Mouse (Mus musculus): ENCODE data around the gene Ctnnbip1.

The Ctnnbip1 gene

DNA sequence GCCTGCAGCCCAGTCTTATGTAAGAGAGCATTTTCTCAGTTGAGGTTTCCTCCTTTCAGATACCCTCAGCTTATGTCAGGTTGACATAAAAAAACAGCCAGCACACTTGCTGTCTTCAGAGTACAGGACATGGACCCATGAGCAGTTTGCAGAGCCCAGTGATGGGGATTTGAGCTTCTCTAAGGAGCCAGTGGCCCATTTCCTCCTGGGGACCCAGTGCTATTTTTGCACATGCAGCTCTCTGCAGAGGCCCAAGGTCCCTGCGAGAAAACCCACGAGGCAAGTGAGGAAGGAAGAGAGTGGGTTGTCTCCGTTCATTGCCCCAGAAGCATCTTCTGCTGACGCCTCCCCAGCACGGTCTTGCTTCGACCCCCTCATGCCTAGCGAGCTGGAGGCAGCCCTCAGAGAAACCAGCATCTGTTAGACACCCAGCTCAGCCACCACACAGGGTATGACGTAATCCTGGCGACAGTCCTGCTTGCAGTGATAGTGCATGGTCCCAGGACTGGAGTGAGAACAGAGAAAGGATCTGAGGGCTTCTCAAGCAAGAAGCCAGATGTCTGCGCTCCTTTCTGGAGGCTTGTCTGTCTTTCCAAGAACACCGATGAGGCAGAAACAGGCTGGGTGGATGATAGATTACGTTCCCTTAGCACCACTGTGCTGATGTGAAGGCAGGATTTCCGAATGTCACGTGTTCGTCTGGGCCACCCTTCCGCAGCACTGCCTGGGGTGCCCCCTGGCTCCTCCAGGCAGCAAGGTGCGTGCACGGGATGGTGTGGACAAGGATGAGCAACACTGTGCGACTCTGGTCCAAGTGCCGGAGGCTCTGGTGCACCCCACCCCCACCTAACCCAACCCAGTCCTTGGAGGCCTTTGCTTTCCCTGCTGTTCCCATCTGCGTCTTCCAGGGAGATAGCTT, 44.2 kb downstream of the Ctnnbip1 start:
- peak; percentile 67 for DNase-seq (ENCODE audit: low read depth)

DNA sequence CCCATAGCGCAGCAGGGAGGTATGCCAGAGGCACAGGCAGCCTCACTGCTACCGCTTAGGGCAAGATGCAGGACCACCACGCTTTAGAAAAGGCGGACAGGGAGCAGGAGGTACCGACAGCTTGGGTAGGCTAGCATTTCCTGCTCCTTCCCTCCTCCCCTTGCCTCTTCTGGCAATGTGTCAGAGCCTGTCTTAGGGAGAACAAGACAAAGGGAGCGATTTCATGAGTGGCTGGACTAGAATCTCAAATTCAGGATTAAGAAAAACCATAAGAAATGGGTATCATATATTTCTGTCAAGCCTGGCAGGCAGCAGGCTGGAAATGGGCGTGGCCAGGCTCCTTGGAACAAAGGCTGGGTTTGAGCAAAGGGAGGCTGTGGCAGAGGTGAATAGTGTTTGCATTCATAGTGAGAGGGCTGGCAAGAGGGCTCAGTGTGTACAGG, 44.9 kb downstream of the Ctnnbip1 start:
- DNase-seq (ENCODE audit: low read depth): no peak

GRCm38 (mm10) chr4:149563941-149564361, 45.9 kb downstream of the Ctnnbip1 start:
- no peak for DNase-seq (ENCODE audit: low read depth)

DNA sequence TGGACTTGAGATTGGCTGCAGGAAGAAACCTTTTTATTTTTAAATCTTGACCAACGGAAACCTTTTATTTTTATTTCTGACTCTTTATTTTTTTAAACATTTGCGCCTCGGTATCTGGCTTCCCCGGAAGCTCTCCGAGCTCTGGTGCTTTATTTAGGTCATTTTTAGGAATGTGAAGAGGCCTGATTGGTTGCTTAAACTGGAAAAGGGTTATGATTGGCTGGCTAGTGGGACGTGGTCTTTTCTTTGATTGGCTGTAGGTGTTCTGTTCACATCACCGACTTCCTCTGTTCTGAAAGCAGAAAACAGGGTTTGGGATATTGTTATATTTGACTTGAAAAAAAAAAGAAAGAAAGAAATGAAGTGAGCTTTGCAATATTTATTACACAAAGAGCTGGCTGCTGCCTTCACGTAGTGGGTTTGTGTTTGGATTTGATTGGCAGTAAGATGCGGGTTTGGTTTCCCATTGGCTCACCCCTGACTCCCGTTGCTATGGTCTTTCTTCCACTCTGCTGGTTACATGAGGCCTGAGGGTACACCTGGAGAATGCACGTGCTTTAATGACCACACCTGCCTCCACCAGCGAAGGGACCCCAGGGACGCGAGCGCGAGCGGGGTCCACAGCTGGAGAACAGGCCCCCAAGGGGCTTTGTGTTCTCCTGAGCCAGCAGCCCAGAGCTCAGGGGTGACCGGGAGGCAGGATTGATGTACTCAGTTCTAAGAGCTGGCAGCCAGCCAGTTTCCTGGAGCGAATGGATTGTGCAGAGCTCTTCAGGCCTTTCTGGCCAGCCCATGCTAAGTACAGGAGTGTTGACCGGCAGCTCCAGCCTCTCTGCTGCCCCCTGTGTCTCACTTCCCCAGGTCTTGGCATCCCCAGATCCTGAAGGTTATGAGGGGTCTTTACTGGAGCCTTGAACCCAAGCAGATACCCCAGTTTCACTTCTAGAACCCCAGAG, 46.7 kb downstream of the Ctnnbip1 start:
- peak; percentile 44 for DNase-seq (ENCODE audit: low read depth)

DNA sequence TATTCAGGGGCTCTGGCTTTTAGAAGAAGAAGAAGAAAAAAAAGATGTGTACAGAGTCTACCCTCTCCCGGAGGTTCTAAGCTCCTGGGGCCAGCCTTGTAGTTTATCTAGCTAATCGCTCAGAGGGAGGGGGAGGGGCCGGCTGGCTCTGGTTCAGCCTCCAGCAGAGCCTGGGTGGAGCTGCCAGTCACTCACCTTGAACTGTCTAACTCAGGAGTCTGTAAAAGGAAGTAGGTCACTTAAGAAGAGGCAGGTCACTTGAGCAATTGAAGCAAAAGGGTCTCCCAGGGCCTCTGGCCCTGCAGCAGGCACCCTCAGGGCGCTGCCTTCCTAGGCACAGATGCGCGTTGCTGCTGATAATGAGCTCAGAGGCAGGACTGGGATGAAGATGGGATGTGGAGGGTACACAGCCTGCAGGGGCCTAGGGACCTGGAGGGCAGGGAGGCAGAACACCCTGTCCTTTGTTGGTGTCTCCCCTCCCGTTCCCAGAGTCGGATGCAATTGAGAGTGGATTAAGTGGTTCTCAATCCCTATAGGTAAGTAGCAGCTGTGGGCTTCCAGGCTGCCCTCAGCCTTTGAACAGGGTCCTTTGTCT, 49.5 kb downstream of the Ctnnbip1 start:
- no peak for DNase-seq (ENCODE audit: low read depth)

GRCm38 (mm10) chr4:149568622-149569021, 50.6 kb downstream of the Ctnnbip1 start:
- no peak for DNase-seq (ENCODE audit: low read depth)

DNA sequence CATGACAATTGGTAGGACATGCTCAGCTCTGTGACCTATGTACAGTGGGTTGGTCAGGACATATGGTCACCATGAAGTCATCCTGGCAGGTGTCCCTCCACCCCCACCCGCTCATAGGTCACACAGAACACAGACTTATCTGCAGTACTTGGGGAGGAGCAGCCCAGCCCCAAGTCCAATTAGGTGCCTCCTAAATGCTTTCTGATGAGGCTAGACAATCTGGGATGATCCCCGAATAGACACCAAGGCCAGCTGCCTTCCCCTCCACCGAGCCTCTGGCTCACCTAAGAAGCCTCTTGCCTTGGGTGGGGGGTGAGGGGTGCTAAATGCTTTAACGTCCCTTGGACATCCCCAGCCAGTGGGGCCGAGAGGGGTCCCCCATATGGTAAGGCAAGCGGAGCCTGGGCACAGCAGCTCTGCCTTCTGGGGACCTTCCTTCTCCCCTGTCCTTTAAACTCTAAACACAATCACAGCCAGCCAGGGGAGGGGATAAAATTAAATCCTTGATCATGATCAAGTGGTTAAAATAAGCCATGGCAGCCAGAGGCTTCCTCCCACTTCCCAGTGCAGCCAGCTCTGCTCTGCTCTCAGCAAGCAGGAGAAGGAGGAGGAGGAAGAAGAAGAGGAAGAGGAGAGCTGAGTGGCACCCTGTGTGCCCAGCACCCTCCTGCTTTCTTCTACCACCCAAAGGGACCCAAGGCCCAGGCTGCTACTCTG, 51.9 kb downstream of the Ctnnbip1 start:
- DNase-seq (ENCODE audit: low read depth): no peak

DNA sequence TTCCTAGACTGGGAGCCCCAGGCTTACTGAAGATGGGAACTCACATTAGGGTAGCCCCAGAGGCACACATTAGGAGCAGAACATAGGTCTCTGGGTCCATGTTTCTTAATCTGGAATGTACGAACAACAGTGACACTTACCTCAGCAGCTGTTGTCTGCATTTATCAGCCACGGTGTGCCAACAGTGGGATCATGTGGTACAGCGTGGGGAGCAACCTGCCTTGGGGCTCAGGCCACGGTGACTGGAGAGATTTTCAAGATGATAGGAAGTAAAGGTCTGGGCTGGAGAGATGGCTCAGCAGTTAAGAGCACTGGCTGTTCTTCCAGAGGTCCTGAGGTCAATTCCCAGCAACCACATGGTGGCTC, 52.4 kb downstream of the Ctnnbip1 start:
- no peak for DNase-seq (ENCODE audit: low read depth)

DNA sequence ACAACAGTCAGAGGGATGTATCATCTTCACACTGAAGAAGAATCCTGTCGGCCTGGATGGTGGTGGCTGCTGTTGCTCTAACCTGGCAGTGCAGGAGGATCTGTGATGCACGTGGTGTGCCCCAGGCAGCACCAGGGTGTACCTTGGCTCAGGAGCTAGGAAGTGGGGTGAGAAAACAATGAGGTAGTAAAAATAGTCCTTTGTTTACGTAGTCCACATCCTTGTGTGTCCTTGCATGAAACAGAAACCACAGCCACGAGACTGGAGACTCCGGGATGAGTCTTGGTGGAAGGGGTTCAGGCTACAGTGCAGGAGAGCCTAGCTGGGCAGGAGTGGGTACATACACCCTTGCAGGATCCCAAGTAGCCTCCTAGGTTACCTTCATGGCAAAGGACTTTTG, 53.2 kb downstream of the Ctnnbip1 start:
- DNase-seq (ENCODE audit: low read depth): no peak

DNA sequence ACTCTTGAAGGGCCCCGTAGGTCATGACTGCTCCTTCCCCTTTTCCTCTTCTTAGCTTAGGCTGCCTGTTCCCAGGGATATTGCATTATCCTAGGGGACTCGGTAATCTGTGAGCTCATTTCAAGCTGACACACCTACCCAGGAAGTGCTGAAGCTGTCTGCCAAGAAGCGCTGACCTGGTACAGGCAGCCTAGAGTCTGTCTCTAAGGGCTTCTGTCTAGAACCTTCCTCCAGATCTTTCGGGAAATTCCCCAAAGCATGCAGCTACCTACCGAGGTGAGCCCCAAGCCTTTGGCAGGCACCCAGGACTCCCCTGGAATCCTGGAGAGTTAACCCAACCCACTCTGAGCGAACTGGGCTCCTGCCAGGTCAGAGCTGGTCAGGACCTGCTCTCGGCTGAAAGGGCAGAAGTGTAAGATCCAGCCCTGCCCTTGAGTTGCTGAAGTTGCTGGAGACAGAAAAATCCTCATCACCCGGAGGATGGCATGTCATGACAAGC, 53.7 kb downstream of the Ctnnbip1 start:
- DNase-seq (ENCODE audit: low read depth): peak; percentile 33

DNA sequence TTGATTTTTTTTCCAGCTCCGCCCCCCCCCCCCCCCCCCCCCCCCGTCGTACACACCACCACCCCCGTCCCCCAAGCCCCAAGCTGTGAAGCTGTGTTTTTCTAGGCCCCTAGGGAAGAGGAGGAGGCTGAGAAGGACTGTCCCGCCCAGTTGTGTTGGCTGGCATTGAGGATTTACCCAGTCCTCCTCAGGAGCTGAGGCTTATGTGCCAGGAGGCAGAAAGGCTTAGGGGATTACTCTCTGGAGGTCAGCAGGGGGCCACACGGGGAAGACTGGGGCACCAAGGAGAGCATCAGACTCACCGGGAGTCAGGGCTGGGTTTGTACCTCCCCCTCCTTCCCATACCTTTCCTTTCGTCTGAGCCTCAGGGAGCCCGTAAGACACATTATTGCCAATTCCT, 54.4 kb downstream of the Ctnnbip1 start:
- no peak for DNase-seq (ENCODE audit: low read depth)

DNA sequence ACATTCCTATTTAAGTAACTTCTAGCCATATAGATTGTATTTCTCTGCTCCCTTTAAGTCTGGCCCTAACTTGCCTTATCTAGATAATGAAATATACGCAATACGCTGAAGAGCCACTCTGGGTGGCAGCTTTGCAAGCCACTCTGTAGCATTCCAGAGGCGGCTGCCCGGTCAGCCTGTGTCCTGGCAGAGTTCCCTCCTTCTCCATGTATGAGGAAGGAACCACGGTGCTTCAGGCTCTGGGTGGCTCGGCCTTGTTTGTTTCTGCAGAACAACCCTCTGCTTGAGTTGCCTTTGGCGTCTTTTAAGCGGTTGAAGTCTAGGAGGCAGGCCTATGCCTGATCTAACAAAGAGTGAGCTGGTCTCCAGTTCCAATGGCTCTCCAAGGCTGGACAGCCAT, 54.8 kb downstream of the Ctnnbip1 start:
- no peak for DNase-seq (ENCODE audit: low read depth)

DNA sequence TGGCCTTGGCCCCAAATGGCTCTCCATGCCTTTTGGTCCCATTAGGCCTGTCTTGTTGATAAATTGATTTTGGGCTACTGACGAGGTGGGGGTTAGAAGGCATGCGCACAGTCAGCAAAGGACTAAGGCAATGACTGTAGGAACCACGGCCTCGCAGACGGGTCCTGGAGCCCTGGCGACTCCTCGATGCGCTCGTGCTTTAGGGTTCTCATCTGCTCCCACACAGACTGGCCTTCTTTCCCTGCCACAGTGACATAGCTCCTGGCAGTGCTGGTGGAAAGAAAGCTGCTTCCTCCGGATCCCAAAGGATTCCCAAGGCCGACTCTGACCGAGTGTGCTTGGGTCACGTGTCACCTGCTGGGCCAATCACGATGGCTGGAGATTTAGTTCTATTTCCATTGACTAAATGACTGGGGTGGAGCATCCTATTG, 56.4 kb downstream of the Ctnnbip1 start:
- DNase-seq (ENCODE audit: low read depth): no peak

GRCm38 (mm10) chr4:149576061-149576460, 58.0 kb downstream of the Ctnnbip1 start:
- DNase-seq (ENCODE audit: low read depth): no peak

DNA sequence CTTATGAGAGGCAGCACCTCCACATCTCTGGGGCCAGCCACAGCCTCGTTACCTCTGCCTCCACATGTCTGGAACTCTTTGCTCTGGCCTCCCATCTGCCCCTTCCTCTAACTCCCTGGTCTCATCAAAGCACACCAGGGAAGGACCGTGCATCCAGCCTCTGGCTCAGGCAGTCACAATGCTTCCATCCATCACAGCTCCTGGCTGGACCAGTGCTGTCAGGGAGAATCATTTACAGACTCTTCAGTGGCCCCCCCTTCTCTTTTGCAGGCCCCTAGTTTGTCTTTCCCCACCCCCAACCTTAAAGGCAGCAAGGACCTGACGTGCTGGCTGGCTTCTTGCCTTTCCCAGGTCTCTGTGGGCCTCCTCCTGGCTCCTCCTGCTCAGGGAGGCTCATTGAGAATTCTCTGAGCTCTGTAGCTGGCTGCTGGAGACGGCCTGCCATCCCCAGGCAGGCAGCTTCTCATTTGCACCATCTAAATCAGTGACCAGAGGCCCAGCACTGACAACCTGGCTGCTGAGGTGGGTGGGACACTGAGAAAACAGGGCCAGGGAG, 59.0 kb downstream of the Ctnnbip1 start:
- DNase-seq (ENCODE audit: low read depth): peak; percentile 16

DNA sequence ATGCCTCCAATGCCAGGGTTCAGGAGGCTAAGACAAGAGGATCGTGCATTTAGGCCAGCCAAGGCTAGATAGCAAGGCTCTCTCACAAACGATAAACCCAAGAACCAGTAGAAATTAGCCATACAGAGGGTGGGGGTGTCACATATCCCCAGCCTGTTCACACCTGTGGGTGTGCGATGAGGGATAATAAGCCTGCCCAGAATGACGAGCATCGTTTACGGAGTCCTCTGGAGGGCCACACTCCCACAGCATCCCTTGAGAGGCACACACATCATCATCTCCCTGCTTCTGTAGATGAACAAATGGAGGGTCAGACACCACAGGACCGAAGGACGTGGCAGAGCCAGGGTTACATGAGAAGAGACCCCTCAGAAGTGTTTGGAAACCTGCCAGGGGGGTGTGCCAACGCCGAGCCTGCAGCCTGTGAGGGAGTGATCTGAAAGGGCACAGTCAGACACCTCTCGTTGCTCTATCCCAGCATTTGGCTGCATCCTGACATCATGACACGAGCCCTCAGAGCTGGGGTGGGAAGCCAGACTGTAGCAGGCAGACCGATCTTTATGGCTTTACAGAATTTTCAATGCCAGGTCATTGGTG, 60.1 kb downstream of the Ctnnbip1 start:
- DNase-seq (ENCODE audit: low read depth): no peak

- DNase-seq (ENCODE audit: low read depth): no peak
These were observed 60.8 kb downstream of the Ctnnbip1 start for GRCm38 (mm10) chr4:149578831-149579230.

GRCm38 (mm10) chr4:149585236-149585635, 67.2 kb downstream of the Ctnnbip1 start:
- DNase-seq (ENCODE audit: low read depth): no peak

DNA sequence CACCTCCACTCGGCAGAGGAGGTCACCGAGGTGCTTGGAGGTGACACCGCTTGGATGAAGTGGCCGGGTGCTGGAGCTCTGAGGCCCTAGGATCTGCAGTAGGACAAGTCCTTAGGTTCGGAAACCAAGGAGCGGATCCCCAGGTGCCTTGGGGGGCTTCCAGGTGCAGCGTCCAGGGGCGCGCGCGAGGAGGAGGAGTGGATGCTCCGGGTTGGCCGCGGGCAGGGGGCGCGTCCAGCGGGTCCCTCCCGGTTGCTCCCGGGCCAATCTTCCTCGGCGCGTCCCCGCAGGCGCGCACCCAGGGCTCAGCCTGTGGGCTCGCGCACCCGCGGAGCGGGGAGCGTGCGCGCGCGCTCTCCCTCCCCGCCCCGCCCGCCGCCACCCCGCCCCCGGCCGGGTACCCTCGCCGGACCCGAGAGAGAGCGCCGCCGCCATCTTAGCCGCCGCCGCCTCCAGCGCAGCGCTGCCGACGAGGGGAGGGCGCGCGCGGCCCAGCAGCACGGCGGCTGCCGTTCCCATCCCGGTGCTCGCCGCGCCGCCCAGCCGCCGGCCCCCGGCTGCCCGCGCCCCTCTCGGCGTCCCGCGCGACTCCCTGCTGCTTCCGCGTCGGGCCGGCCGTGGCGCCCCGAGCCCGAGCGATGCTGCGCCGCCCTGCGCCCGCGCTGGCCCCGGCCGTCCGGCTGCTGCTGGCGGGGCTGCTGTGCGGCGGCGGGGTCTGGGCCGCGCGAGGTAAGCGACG, 68.2 kb downstream of the Ctnnbip1 start, which contains the start of gene Clstn1:
Clstn1 (plus strand) TSS at position 425 of the 739 bp plus-strand sequence.
- DNase-seq (ENCODE audit: low read depth): peak; percentile 85

Measured in NIH3T3 (cell line).